Mouse (Mus musculus): ENCODE results near the gene Dnhd1.
"Not testable (repeated sequence)": the region's sequence is repeated elsewhere in the genome, so short reads cannot be mapped to it uniquely, and the experiment has no call there.

Gene Dnhd1

GRCm38 (mm10) chr7:105640894-105641255 is 9.8 kb upstream of the Dnhd1 start:
- DNase-seq, result no peak

GRCm38 (mm10) chr7:105641936-105642335 is 8.7 kb upstream of the Dnhd1 start:
- no peak for DNase-seq

- DNase-seq, result no peak
These were observed 35.0 kb downstream of the Dnhd1 start for GRCm38 (mm10) chr7:105685541-105686197.

GRCm38 (mm10) chr7:105690875-105691274 is 40.2 kb downstream of the Dnhd1 start:
- DNase-seq, result no peak

- DNase-seq, result no peak
These were observed 52.6 kb downstream of the Dnhd1 start for GRCm38 (mm10) chr7:105703184-105703583.

- DNase-seq, result no peak
These were observed 53.2 kb downstream of the Dnhd1 start for GRCm38 (mm10) chr7:105703816-105704215.

- DNase-seq, result no peak
These were observed 58.1 kb downstream of the Dnhd1 start for GRCm38 (mm10) chr7:105708733-105709132.

GRCm38 (mm10) chr7:105715366-105715765 is 64.7 kb downstream of the Dnhd1 start:
- no peak for DNase-seq

GRCm38 (mm10) chr7:105721916-105722315 is 71.3 kb downstream of the Dnhd1 start:
- DNase-seq, result no peak

- DNase-seq, result peak; percentile 38 to 59
These were observed 75.7 kb downstream of the Dnhd1 start for GRCm38 (mm10) chr7:105726144-105726979.

- no peak for DNase-seq
These were observed 76.3 kb downstream of the Dnhd1 start for GRCm38 (mm10) chr7:105726980-105727325.

- DNase-seq, result peak in 1 of 2 experiments; percentile 51
These were observed 78.2 kb downstream of the Dnhd1 start for GRCm38 (mm10) chr7:105728701-105729428.

- DNase-seq, result no peak
These were observed 83.2 kb downstream of the Dnhd1 start for GRCm38 (mm10) chr7:105733836-105734235.

GRCm38 (mm10) chr7:105734826-105735225 is 84.2 kb downstream of the Dnhd1 start:
- no peak for DNase-seq

GRCm38 (mm10) chr7:105735464-105735863 is 84.8 kb downstream of the Dnhd1 start:
- DNase-seq, result not testable (repeated sequence)

- DNase-seq, result peak; percentile 96
These were observed 85.8 kb downstream of the Dnhd1 start, which contains the start of gene Ilk for GRCm38 (mm10) chr7:105736264-105736901. Ilk (plus strand) TSS chr7:105736592.

GRCm38 (mm10) chr7:105736911-105737521 is 86.4 kb downstream of the Dnhd1 start, which contains the start of gene Rrp8:
Rrp8 (minus strand) TSS chr7:105737385.
- peak; percentile 41 to 56 for DNase-seq

GRCm38 (mm10) chr7:105737648-105738047 is 87.0 kb downstream of the Dnhd1 start:
- no peak for DNase-seq

- no peak for DNase-seq
These were observed 87.7 kb downstream of the Dnhd1 start for GRCm38 (mm10) chr7:105738286-105738685.

- peak; percentile 78 to 85 for DNase-seq
These were observed 88.3 kb downstream of the Dnhd1 start for GRCm38 (mm10) chr7:105738948-105739347.

GRCm38 (mm10) chr7:105740089-105740795 is 89.6 kb downstream of the Dnhd1 start:
- peak in 1 of 2 experiments; percentile 2 for DNase-seq

- peak; percentile 26 to 45 for DNase-seq
These were observed 90.2 kb downstream of the Dnhd1 start for GRCm38 (mm10) chr7:105740851-105741250.

Measured in lung, adult 18-20 months (tissue).